Mouse (Mus musculus) embryo, embryonic 10 days (tissue): ENCODE measurements around the gene Tubgcp3.
"Not testable (repeated sequence)": the region's sequence is repeated elsewhere in the genome, so short reads cannot be mapped to it uniquely, and the experiment has no call there.

Source experiments
- DNase-seq: peaks from one replicate; pipeline ENCODE4 v3.0.0-alpha.2; 2015; ENCODE audit warnings: low spot score

Gene Tubgcp3

GRCm38 (mm10) chr8:12672056-12672881, at the start of gene Tubgcp3:
TSS of gene Tubgcp3 (minus strand) at chr8:12672248.
- peak; percentile 96 for DNase-seq

DNA sequence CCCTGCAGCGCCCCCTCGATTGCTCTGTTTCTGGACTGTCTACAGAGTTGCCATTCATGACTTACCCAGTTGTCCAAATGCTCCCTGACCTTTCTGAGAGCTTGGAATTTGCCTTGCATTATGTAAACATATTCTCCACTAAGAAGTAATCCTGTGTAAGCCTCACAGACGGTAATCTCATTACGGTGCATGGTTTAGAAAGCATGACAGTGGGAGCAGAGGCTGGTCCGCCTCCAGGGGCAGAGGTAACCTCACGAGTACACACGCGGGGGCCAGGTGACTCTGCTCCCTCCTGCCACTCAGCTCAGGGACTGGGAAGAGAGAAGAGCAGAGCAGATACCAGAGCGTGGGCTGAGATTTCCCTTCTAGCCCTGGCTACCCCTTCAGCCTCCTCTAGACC, 47.0 kb upstream of the Tubgcp3 start:
- peak; percentile 7 for DNase-seq

GRCm38 (mm10) chr8:12715861-12716585, 44.0 kb upstream of the Tubgcp3 start:
- no peak for DNase-seq

GRCm38 (mm10) chr8:12711623-12712022, 39.6 kb upstream of the Tubgcp3 start:
- DNase-seq, result no peak

GRCm38 (mm10) chr8:12703597-12703996, 31.5 kb upstream of the Tubgcp3 start:
- DNase-seq, result no peak

- DNase-seq, result peak; percentile 17
Measured at GRCm38 (mm10) chr8:12702290-12702689, 30.2 kb upstream of the Tubgcp3 start.

DNA sequence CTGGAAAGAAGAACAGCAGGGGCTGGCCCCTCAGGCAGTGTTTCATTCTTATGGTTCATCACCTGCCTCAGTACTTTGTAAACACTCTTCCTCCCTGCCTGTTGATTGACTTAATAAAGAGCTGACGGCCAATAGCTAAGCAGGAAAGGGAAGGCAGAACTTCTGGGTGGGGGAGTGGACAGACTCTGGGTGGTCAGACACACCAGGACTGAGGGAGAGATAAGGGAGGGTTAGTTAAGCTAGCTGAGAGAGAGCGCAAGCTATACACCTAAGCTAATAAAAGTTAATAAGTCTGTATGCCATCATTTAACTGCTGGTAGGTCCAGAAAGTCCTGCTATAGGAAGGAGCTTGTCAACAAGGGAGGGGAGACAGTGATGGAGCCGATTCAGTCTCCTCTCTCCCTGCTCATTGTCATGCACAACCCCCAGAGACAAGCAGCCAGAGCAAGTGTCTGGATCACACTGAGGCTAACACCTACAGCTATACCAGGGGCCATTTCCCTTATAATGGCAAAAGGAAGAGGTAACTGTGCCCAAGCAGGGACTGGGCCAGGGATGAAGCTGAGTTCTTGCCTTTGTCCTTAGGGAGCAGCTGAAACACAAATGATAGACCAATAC, 26.7 kb upstream of the Tubgcp3 start:
- DNase-seq, result no peak

DNA sequence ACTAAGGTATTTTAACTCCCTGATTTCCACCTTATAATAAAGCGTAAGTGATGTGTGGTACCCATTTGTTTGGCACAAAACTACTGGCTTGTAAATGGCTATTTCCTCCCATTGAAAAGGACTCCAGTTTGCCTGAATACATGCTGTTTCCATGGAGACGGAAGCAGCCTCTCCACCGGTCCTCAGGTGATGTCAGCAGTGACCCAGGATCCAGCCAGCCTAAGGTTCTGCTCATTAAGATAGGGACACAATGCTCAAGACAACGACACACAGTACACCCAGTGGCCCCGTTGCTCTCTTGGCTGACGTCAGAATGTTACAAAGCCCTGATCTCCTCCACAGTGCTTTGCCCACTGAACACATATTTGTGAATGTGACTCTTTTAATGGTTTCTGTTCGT, 16.8 kb upstream of the Tubgcp3 start:
- DNase-seq, result peak; percentile 7

- peak; percentile 87 for DNase-seq
Measured at GRCm38 (mm10) chr8:12677529-12677928, 5.5 kb upstream of the Tubgcp3 start.

- DNase-seq, result peak; percentile 23
Measured at GRCm38 (mm10) chr8:12671473-12672055, 484 bp downstream of the Tubgcp3 start.

GRCm38 (mm10) chr8:12670965-12671364, 1.1 kb downstream of the Tubgcp3 start:
- no peak for DNase-seq

- no peak for DNase-seq
Measured at GRCm38 (mm10) chr8:12668832-12669231, 3.2 kb downstream of the Tubgcp3 start.

GRCm38 (mm10) chr8:12666530-12666929, 5.5 kb downstream of the Tubgcp3 start:
- not testable (repeated sequence) for DNase-seq

DNA sequence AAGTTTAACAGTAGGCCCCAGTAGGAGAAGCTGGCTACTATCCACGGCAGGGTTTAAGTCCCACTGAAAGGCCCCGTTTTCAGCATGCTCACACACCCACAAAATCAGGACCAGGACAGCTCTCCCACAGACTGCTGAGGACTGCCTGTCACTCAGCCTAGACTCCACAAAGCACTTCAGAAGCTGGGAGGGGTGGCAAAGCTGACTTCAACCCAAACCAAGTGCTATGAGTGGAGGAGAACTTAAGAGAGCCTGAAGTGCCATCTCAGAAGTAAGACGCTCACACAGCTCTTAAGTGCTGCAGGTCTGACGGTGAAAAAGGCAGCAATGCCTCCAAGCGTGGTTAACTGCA, 9.0 kb downstream of the Tubgcp3 start:
- no peak for DNase-seq

DNA sequence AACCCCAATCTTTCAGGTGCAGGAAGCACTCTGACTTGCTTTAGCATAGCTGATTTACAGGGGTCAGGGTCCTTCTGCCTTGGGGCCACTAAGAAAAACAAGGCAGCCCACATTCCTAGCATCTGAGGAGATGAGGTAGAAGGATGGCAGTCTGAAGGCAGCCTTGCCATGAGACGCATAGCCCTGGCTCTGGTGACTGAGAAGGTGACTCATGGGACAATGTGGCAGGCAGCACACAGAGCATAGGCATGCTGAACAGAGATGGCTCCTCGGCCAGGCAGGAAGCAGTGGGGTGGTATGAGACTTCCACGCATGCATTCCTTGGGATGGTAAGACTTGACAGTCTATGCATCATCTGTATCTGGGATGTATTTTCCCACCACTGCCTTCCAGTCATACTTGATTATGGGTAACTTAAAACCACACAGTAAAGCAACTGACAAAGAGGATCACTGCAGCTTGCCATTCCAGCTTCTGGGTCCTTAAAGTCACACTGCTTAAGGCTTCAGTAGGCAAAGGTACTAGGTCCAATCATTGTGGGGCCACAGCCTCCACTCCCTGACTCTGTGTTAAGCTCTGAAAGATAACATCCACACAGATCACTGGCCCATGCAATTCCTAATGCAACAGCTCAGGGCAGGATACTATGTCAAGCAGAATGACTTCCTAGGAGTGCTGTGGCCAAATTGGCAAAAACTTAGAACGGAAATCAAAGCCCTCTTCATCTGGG, 9.5 kb downstream of the Tubgcp3 start:
- DNase-seq, result no peak

DNA sequence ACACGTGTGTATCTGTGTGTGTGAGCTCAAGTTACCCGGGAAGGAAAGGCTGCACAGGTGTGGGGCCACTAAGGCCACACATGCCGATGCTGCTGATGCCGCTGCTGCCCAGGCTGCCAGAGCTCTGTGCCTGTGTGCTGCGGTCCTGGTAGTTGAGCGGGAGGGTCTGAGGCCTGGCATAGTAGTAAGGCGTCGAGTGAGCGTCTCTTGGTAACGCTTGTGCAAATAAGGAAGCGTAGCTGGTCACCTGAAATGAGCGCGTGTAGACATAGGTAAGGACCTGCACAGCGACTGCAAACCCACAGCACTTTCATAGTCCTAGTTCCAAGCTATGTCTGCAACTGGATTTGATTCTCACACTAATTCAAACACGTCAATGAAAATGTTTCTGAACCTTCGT, 14.6 kb downstream of the Tubgcp3 start:
- DNase-seq, result no peak

GRCm38 (mm10) chr8:12651246-12651645, 20.8 kb downstream of the Tubgcp3 start:
- DNase-seq, result no peak

DNA sequence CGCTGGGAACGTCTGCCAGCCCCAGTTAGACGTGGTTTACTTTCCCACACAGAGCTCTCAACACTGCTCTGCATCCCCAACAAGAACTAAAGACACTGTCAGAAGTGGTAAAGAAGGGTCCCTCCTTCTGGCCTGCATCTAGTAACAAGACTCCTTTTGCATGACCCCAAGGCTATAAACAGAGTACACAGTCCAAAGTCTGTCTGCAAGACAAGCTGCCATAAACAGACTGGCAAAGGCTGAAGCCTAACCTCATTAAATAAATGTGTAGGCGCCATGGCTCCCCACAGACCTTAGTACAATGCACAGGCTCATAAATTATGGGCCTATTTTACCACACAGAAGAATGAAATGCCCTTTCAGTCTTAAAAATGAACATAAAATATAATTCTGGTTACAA, 21.6 kb downstream of the Tubgcp3 start:
- no peak for DNase-seq

DNA sequence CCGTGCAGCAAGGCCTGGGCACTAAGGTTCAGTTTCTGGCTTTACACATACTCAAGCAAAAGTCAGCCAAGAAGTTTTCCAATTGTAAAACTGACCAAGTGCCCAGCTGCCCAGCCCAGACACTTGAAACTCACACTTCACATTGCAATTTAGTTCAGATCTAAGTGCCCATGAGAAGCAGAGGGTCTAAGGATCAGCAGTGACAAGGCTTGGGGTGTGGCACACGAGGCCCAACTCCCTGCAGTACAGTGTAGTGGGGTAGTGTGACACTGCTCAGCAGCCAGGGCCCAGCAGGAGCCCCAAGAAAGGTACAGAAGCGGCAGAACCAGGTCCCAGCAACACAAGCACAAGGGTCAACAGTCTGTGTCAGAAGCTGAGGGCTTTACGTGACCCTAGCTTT, 23.1 kb downstream of the Tubgcp3 start:
- no peak for DNase-seq

DNA sequence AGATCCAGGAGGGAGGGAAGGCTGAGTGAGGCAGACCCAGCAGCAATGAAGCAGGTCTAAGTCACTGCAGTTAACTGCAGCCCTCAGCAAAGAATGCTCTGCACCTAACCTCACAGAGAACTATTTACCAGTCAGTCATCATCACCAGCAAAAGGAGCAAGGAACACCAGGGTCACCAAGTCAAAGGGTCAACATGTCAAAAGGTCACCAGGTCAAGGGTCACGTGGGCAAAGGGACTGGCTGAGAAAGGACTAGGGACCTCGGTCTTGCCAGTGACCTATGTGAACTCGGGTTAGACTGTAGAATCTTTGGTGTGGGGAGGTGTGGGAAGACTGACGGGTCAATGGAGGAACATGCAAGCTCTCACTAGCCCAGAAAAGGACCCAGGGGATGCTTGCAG, 25.5 kb downstream of the Tubgcp3 start:
- DNase-seq, result peak; percentile 39

- DNase-seq, result no peak
Measured at GRCm38 (mm10) chr8:12644894-12645293, 27.2 kb downstream of the Tubgcp3 start.

- DNase-seq, result no peak
Measured at GRCm38 (mm10) chr8:12644341-12644740, 27.7 kb downstream of the Tubgcp3 start.
